Mouse (Mus musculus) forebrain, postnatal 0 days (tissue): ENCODE data around the gene 1700007K13Rik. TPM values are rescaled to one million over a fixed set of nuclear protein-coding genes. Genes with fewer than 3 reads are reported as not detected.

ENCODE experiments used
- ATAC-seq: fragments of 200-750 bp; cut with Nextera tagmentation; 2 replicates; pipeline ENCODE4 v1.8.0; 2017; ENCODE audit warnings: mild to moderate bottlenecking, moderate library complexity
- DNase-seq: peaks from one replicate; pipeline ENCODE4 v3.0.0-alpha.2; 2015
- H3K27ac ChIP-seq: fragments of 300-500 bp; sonication (generic); 2 replicates; pipeline ENCODE4 v1.5.1; 2014; ENCODE audit warnings: low read depth, mild to moderate bottlenecking, antibody characterized with exemption, low read length, moderate library complexity, mixed read lengths
- H3K27me3 ChIP-seq: fragments of 300-500 bp; sonication (generic); 2 replicates; pipeline ENCODE4 v1.6.1; 2014; ENCODE audit warnings: mild to moderate bottlenecking, low read length, mixed read lengths; ENCODE audit not compliant: insufficient read depth
- H3K36me3 ChIP-seq: fragments of 300-500 bp; sonication (generic); 2 replicates; pipeline ENCODE4 v1.6.1; 2014; ENCODE audit warnings: mild to moderate bottlenecking, moderate library complexity; ENCODE audit not compliant: insufficient read depth
- H3K4me1 ChIP-seq: fragments of 300-500 bp; sonication (generic); 2 replicates; pipeline ENCODE4 v1.6.1; 2014; ENCODE audit warnings: antibody characterized with exemption; ENCODE audit not compliant: insufficient read depth
- H3K4me2 ChIP-seq: fragments of 300-500 bp; sonication (generic); 2 replicates; pipeline ENCODE4 v1.6.1; 2014; ENCODE audit warnings: low read depth, mild to moderate bottlenecking, moderate library complexity
- H3K4me3 ChIP-seq: fragments of 300-500 bp; sonication (generic); 2 replicates; pipeline ENCODE4 v1.5.1; 2014; ENCODE audit warnings: low read depth, low read length, mixed read lengths
- H3K9ac ChIP-seq: fragments of 300-500 bp; sonication (generic); 2 replicates; pipeline ENCODE4 v1.6.1; 2014; ENCODE audit warnings: mild to moderate bottlenecking
- H3K9me3 ChIP-seq: fragments of 300-500 bp; sonication (generic); 2 replicates; pipeline ENCODE4 v1.6.1; 2016; ENCODE audit warnings: low read length
- CTCF ChIP-seq: sonication (generic); IDR thresholded peaks from 2 replicates; pipeline ENCODE4 v1.5.1; 2016; ENCODE audit warnings: antibody characterized with exemption, control low read depth, low read depth
- whole genome bisulfite sequencing: fragments of 180-500 bp; shearing (Covaris S2); extraction: QIAGEN DNeasy Blood & Tissue Kit; methylation state at CpG from one replicate; pipeline ENCODE4 v1.1.7; 2014; 5-methylcytosine and 5-hydroxymethylcytosine counted together
- polyA plus RNA-seq: library from polyadenylated mRNA; unstranded; fragments of >200 nt; fragmentation: Nextera tagmentation; extraction: Ambion mirVana; gene quantifications from 2 replicates; pipeline ENCODE4 v1.2.1, GENCODE M21; 2015
- total RNA-seq: library from RNA; depleted of rRNA; stranded (reverse); fragments of >200 nt; gene quantifications from 2 replicates; pipeline ENCODE4 v1.2.3, GENCODE M21; 2014

Gene 1700007K13Rik
- total and polyA plus RNA-seq, 2 experiments from 2014 or later, result 5.4 to 8.5 TPM

DNA sequence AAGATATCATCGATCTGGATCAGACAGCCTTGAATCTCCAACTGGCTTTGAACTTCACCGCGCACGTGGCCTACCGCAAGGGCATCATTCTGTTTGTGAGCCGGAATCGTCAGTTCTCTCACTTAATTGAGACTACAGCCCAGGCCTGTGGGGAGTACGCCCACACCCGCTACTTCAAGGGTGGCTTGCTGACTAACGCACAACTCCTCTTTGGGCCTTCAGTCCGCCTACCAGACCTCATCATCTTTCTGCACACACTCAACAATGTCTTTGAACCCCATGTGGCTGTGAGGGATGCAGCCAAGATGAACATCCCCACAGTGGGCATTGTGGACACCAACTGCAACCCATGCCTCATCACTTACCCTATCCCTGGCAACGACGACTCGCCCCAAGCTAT, 3.3 kb upstream of the 1700007K13Rik start:
- Histone ChIP-seq H3K27me3 (no peaks in the 10 kb centered on the region), H3K9ac (no peak overlapping the region), H3K9me3 (peaks cover 6% of the 10 kb centered on the region; the same call in 1 of the 2 replicates), H3K27ac (no peak overlapping the region), H3K36me3 (peaks cover 25% of the 10 kb centered on the region), H3K4me2 (no peak overlapping the region), H3K4me3 (no peak overlapping the region), H3K4me1 (peaks cover 5% of the 10 kb centered on the region; the same call in 1 of the 2 replicates)
- no peak for TF ChIP-seq CTCF
- ATAC-seq, result no peak
- over 99% methylated on average over 14 of the region's 14 CpGs for WGBS
- DNase-seq, result no peak

DNA sequence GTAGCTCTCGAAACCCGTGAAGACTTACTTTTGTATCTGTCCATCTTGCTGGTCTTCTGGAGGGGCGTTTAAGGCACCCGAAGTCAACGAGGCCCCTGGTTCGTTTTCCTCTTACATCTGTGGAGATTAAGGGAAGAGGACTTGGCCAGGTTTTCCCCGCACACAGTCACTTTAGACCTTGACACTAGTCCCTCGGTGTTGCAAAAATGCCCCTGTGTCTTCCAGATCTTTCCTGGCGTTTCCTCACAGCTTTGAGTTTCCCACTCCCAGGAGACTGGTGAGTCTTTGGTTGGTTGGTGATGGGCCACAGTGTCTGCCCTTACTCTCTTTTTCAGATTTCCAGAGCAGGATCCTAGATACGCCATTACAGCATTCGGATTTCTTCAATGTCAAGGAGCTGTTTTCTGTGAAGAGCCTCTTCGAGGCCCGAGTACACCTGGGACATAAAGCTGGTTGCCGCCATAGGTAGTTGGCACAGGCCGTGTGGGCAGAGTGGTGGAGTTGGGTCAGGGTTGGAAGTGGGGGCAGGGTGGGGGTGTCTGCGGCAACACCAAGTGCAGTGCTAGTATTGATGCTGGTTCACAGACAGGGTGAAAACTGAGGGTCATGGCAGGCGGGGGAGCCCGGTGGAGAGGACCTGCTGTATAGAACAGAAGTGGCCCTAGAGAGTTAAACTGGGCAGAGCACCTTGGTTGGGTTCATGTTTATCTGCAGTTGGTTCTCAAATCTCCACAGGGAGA, 2.5 kb upstream of the 1700007K13Rik start:
- ATAC-seq (no peak), DNase-seq (no peak)
- H3K4me2 ChIP-seq, result peak overlapping the region; percentile 78
- H3K36me3 ChIP-seq, result peaks cover 25% of the 10 kb centered on the region
- peaks cover 6% of the 10 kb centered on the region; the same call in 1 of the 2 replicates for H3K9me3 ChIP-seq
- 55% methylated on average over 18 of the region's 18 CpGs for WGBS
- no peak overlapping the region for H3K27ac ChIP-seq
- no peaks in the 10 kb centered on the region for H3K27me3 ChIP-seq
- peaks cover 5% of the 10 kb centered on the region; the same call in 1 of the 2 replicates for H3K4me1 ChIP-seq
- no peak for TF ChIP-seq CTCF
- peak overlapping the region; percentile 92 for H3K9ac ChIP-seq
- peak overlapping the region; percentile 88 for H3K4me3 ChIP-seq

DNA sequence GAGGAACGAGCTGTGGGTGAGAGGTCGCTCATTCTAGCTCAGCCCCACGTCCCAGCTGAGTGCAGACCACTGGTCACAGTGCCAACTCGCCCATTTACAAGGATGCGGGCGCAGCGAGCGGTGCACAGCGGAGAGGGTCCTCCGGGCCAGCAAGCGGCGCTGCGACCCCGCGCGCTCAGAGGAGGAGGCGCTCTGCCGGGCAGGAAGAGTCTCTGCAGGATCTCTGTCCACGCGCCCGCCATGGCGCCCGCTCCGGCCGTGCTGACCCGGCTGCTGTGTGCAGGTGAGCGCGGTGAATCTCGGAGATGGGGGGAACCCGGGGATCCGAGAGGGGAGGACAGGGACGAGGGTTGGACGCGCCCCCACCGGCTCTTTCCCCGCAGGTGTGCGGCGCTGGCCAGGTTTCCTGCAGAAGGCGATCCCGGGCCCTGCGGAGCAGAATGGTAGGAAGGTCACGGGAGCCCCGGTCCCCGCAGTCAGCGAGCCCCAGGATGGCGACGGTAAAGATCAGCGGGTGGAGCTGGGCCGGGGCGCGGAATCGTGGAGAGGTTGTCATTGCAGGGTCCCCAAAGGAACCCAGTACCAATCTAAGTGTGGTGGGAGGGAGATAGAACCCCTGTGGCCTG, 1.8 kb upstream of the 1700007K13Rik start, which contains the start of gene Mrps2:
Gene Mrps2, plus strand, starts transcription at position 207 of the 626 bp plus-strand sequence.
- Histone ChIP-seq H3K27me3 (no peaks in the 10 kb centered on the region), H3K9me3 (peaks cover 4% of the 10 kb centered on the region; the same call in 1 of the 2 replicates), H3K36me3 (peaks cover 25% of the 10 kb centered on the region), H3K9ac (peak within 1 kb of the TSS; percentile 92), H3K4me1 (peaks cover 5% of the 10 kb centered on the region; the same call in 1 of the 2 replicates), H3K4me3 (peak within 1 kb of the TSS; percentile 88), H3K4me2 (peak within 1 kb of the TSS; percentile 78), H3K27ac (0 out of 2 replicates have a peak within 1 kb of the TSS, but pooled peaks have one; percentile 40)
- DNase-seq (peak; percentile 92), ATAC-seq (peak; percentile 96)
- WGBS, result under 1% methylated on average over 49 of the region's 52 CpGs
- TF ChIP-seq CTCF, result peak; percentile 95

DNA sequence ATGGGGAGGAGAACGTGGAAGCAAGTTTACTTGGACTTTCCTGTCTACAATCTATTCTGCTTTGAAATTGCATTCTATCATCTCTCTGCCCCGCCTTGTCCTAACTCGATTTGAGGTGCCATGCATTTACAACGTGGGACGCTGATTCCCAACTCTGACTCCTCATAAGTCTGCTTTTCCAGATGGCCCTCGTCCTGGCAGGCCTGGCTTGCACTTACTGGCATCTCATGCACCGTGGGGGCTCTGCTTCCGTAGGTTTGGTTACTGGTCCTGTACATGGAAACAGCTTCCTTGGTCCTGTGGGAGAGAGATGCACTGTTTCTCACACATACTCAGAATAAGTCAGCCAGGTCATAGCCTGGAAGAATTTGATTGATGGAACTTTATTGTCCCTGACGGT, 1.2 kb downstream of the 1700007K13Rik start:
- peaks cover 9% of the 10 kb centered on the region for H3K36me3 ChIP-seq
- no peaks in the 10 kb centered on the region for H3K27me3 ChIP-seq
- H3K9me3 ChIP-seq, result no peaks in the 10 kb centered on the region
- H3K4me3 ChIP-seq, result no peak overlapping the region
- peaks cover 5% of the 10 kb centered on the region; the same call in 1 of the 2 replicates for H3K4me1 ChIP-seq
- H3K4me2 ChIP-seq, result no peak overlapping the region
- H3K27ac ChIP-seq, result no peak overlapping the region
- no peak for TF ChIP-seq CTCF
- 83% methylated on average over 9 of the region's 9 CpGs for WGBS
- no peak for DNase-seq
- no peak overlapping the region for H3K9ac ChIP-seq
- no peak for ATAC-seq

DNA sequence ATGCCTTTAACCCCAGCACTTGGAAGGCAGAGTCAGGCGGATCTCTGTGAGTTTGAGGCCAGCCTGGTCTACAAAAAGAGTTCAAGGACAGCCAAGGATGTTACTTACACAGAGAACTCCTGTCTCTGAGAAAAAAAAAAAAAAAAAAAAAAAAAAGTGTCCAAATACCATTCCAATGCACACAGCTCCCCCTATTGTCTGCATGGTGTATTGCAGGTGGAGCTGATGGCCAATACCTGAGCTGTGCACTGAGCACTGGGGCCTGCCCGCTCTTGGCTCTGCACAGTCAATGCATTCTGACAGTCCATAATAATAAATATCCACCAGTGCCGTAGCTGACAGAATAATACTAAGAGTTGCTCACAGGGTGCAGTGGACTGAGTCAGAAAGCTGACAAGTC, 2.2 kb downstream of the 1700007K13Rik start:
- Histone ChIP-seq H3K4me3 (no peak overlapping the region), H3K27me3 (no peaks in the 10 kb centered on the region), H3K27ac (no peak overlapping the region), H3K9ac (no peak overlapping the region), H3K9me3 (no peaks in the 10 kb centered on the region), H3K4me2 (no peak overlapping the region), H3K4me1 (peaks cover 5% of the 10 kb centered on the region; the same call in 1 of the 2 replicates), H3K36me3 (no peaks in the 10 kb centered on the region)
- TF ChIP-seq CTCF, result peak; percentile 68
- ATAC-seq, result no peak
- WGBS, result 50% methylated on average over 3 of the region's 3 CpGs
- peak; percentile 46 for DNase-seq

DNA sequence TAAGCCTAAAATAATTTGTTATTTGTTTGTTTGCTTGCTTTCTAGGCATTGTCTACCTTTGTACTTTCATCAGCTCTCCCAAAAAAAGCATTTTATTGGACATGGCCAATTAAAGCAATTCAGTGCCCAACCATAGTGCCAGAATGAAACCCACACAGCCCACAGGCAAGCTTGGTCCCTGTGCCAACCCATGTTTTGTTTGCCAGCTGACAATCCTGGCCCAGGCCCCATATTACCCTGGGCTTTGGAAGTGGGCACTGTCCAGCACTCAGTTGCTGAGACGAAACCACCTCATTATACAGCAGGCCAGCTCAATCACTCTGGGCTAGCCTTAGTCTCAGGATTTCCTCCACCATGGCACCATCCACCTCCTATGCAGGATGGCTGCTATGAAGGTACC, 9.5 kb downstream of the 1700007K13Rik start:
- H3K27me3 ChIP-seq, result no peaks in the 10 kb centered on the region
- TF ChIP-seq CTCF, result no peak
- H3K4me3 ChIP-seq, result no peak overlapping the region
- no peaks in the 10 kb centered on the region for H3K4me1 ChIP-seq
- no peak overlapping the region for H3K4me2 ChIP-seq
- H3K27ac ChIP-seq, result no peak overlapping the region
- 31% methylated on average over 1 of the region's 1 CpGs for WGBS
- ATAC-seq (no peak), DNase-seq (peak; percentile 30)
- H3K9me3 ChIP-seq, result no peaks in the 10 kb centered on the region
- no peak overlapping the region for H3K9ac ChIP-seq
- peaks cover 14% of the 10 kb centered on the region for H3K36me3 ChIP-seq

DNA sequence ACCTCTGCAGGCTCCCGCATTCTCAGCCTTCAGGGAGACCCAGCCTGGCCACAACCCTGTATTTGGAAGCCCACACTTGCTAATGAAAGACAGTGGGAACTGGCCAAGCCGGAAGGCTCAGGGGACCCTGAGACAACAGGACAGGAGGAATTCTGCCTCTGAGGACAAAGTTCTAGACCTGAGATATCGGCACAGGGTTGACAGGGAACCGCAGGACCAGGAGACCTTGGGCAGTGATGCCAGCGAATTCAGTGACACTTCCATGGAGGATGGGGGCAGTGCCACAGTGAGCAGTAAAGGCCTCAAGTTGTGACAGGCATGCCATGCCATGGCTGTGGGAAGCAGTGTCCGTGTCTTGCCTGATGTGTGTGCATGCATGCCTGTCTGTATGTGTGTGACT, 12.6 kb downstream of the 1700007K13Rik start:
- no peaks in the 10 kb centered on the region for H3K9me3 ChIP-seq
- no peak overlapping the region for H3K4me3 ChIP-seq
- no peak for DNase-seq
- no peak overlapping the region for H3K9ac ChIP-seq
- peaks cover 25% of the 10 kb centered on the region for H3K36me3 ChIP-seq
- no peak for TF ChIP-seq CTCF
- WGBS, result 90% methylated on average over 6 of the region's 6 CpGs
- no peak for ATAC-seq
- H3K4me1 ChIP-seq, result no peaks in the 10 kb centered on the region
- H3K27ac ChIP-seq, result no peak overlapping the region
- no peak overlapping the region for H3K4me2 ChIP-seq
- no peaks in the 10 kb centered on the region for H3K27me3 ChIP-seq
